Mouse (Mus musculus) stomach, postnatal 0 days (tissue): ENCODE data around the gene Ddc.

Experiments
- CTCF ChIP-seq: IDR thresholded peaks from 2 replicates; pipeline ENCODE4 v1.5.1; 2016; ENCODE audit warnings: antibody characterized with exemption, low read depth, mild to moderate bottlenecking, moderate library complexity
- EP300 ChIP-seq: optimal IDR thresholded peaks from 2 replicates; pipeline ENCODE3; 2016; ENCODE audit warnings: antibody characterized with exemption

DNA sequence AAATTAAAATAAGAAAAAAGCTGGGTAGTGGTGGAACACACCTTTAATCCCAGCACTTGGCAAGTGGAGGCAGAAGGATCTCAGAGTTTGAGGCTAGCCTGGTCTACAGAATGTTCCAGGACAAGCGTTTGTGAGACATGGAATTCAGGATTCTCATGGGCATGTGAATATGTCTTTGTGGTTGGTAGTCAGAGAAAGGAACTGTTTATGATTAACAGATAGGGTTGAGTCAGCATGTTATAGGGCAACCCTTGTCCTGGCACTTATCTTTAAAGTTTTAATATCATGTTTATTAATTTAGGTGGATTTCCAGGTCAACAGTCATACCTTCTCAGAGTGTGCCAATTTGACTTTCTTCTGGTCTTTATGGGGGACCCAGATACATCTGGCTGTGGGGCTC is 4.2 kb downstream of the Ddc start:
- no peak for TF ChIP-seq CTCF
- TF ChIP-seq EP300, result no peak
